Mouse (Mus musculus): Measurements from ENCODE around the gene Tdpoz3. TPM values are rescaled to one million over a fixed set of nuclear protein-coding genes. Genes with fewer than 3 reads are reported as not detected.
"Not testable (repeated sequence)": the region's sequence is repeated elsewhere in the genome, so short reads cannot be mapped to it uniquely, and the experiment has no call there.

The Tdpoz3 gene
- not detected in 2 replicates for polyA plus RNA-seq (2015; fragmentation: Nextera tagmentation; extraction: Ambion mirVana)

GRCm38 (mm10) chr3:93825720-93826119 is at the start of gene Tdpoz3:
TSS of gene Tdpoz3 (plus strand) at chr3:93826020.
- not testable (repeated sequence) for ATAC-seq (ENCODE audit: insufficient read depth); H3K4me2 ChIP-seq; H3K27me3 ChIP-seq; H3K9me3 ChIP-seq (replicated peaks); H3K9ac ChIP-seq; H3K4me3 ChIP-seq (replicated peaks); H3K36me3 ChIP-seq (replicated peaks); H3K4me1 ChIP-seq (replicated peaks); H3K27ac ChIP-seq (replicated peaks)
- 54% methylated on average over 1 of the region's 1 CpGs for whole genome bisulfite sequencing (ENCODE audit: insufficient replicate concordance)

GRCm38 (mm10) chr3:93796098-93796497 is 29.7 kb upstream of the Tdpoz3 start, which contains the start of gene Tdpoz4:
TSS of gene Tdpoz4 (plus strand) at chr3:93796398.
- not testable (repeated sequence) for H3K9me3 ChIP-seq (replicated peaks); ATAC-seq (ENCODE audit: insufficient read depth); H3K36me3 ChIP-seq (replicated peaks); H3K4me1 ChIP-seq (replicated peaks); H3K4me2 ChIP-seq; H3K27ac ChIP-seq (replicated peaks); H3K9ac ChIP-seq; H3K4me3 ChIP-seq (replicated peaks); H3K27me3 ChIP-seq

- H3K27ac ChIP-seq (replicated peaks); H3K27me3 ChIP-seq; H3K4me1 ChIP-seq (replicated peaks); H3K9ac ChIP-seq; H3K4me2 ChIP-seq; H3K4me3 ChIP-seq (replicated peaks); H3K36me3 ChIP-seq (replicated peaks); H3K9me3 ChIP-seq (replicated peaks); ATAC-seq (ENCODE audit: insufficient read depth): not testable (repeated sequence)
Observed at GRCm38 (mm10) chr3:93813341-93813740, 12.5 kb upstream of the Tdpoz3 start.

GRCm38 (mm10) chr3:93858957-93859356 is 33.1 kb downstream of the Tdpoz3 start:
- not testable (repeated sequence) for H3K9ac ChIP-seq; H3K27me3 ChIP-seq; ATAC-seq (ENCODE audit: insufficient read depth); H3K9me3 ChIP-seq (replicated peaks); H3K4me1 ChIP-seq (replicated peaks); H3K4me2 ChIP-seq; H3K4me3 ChIP-seq (replicated peaks); H3K36me3 ChIP-seq (replicated peaks); H3K27ac ChIP-seq (replicated peaks)
- 58% methylated on average over 8 of the region's 8 CpGs for WGBS (ENCODE audit: insufficient replicate concordance)

GRCm38 (mm10) chr3:93870635-93871034 is 44.8 kb downstream of the Tdpoz3 start:
- H3K9ac ChIP-seq; H3K4me2 ChIP-seq; H3K27ac ChIP-seq (replicated peaks); ATAC-seq (ENCODE audit: insufficient read depth); H3K9me3 ChIP-seq (replicated peaks); H3K4me1 ChIP-seq (replicated peaks); H3K36me3 ChIP-seq (replicated peaks); H3K4me3 ChIP-seq (replicated peaks); H3K27me3 ChIP-seq: not testable (repeated sequence)
- WGBS (ENCODE audit: insufficient replicate concordance), result 57% methylated on average over 8 of the region's 8 CpGs

Other genes starting within 250 kb of the Tdpoz3 start
- not detected in 2 replicates for gene Tdpoz2, start 173.3 kb upstream of the Tdpoz3 start, polyA plus RNA-seq (2015; fragmentation: Nextera tagmentation; extraction: Ambion mirVana)
- gene Tdpoz1, start 149.7 kb upstream of the Tdpoz3 start, polyA plus RNA-seq (2015; fragmentation: Nextera tagmentation; extraction: Ambion mirVana), result not detected in 2 replicates
- gene Gm37596, start 132.9 kb upstream of the Tdpoz3 start, polyA plus RNA-seq (2015; fragmentation: Nextera tagmentation; extraction: Ambion mirVana), result not detected in 2 replicates
- not detected in 2 replicates for gene Gm5773, start 53.0 kb upstream of the Tdpoz3 start, polyA plus RNA-seq (2015; fragmentation: Nextera tagmentation; extraction: Ambion mirVana)
- not detected in 2 replicates for gene Tdpoz4, start 29.6 kb upstream of the Tdpoz3 start, polyA plus RNA-seq (2015; fragmentation: Nextera tagmentation; extraction: Ambion mirVana)
- not detected in 2 replicates for gene Gm9117, start 117.5 kb downstream of the Tdpoz3 start, polyA plus RNA-seq (2015; fragmentation: Nextera tagmentation; extraction: Ambion mirVana)
- gene Tdpoz5, start 135.3 kb downstream of the Tdpoz3 start, polyA plus RNA-seq (2015; fragmentation: Nextera tagmentation; extraction: Ambion mirVana), result not detected in 2 replicates
- gene Gm9125, start 228.9 kb downstream of the Tdpoz3 start, polyA plus RNA-seq (2015; fragmentation: Nextera tagmentation; extraction: Ambion mirVana), result not detected in 2 replicates
- gene Gm10697, start 246.6 kb downstream of the Tdpoz3 start, polyA plus RNA-seq (2015; fragmentation: Nextera tagmentation; extraction: Ambion mirVana), result not detected in 2 replicates

Measured in liver, embryonic 15.5 days (tissue).